Mouse (Mus musculus): ENCODE results near the gene Swsap1.

DNA sequence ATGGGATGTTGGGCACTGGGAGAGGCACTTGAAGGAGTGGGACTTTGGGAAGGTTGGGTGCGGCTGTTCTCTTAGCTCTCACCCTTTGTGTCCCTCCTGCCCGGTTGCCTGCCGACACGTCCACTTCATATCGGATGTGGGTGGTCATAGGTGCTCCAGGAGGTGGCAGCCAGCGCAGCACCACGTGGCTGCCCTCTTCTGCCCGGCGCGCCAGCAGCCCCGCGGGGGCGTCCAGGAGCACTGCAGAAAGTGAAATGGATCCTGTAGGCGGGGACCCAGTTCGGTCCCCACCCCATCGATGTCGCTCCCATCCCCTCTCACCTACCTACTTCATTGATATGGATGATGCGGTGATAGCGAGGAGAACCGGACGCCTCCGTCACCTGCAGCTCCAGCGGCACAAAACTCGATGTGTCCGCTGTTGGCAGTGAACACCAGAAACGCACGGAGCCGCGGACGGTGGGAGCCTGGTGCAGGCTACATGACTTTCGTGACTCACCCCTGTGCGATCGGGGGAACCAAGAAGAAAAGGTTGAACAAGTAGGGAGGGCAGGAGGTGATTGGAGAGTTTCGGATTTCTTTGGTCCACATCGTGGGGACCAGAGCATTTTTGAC is 5.9 kb downstream of the Swsap1 start:
- TF ChIP-seq POLR2A (IDR thresholded peaks at IDR 0.05; ENCODE audit: extremely low read depth, insufficient read depth, low read length), result no peak
- TF ChIP-seq CTCF (IDR thresholded peaks at IDR 0.05; ENCODE audit: low read depth, low read length), result no peak

Data from liver, adult 2 months (tissue).